In genomic region chr7:136294445-136294844, GRCm38 (mm10) we compare ENCODE assay signal across 11 mouse cellular contexts.
DNase-seq lines count a peak whose midpoint lies in the region; ATAC-seq and TF ChIP-seq lines count a peak whose summit lies in the region.
"Had no signal": no experiment of that assay in that cellular context is flagged by ENCODE, and none has a peak within 500 bp of the region (broad histone marks: within the 10 kb centered on the region; RNA-seq: fewer than 3 reads in every experiment).

No protein-coding gene starts in this region.

- no peak for DNase-seq in cerebellum, adult 2 months
- DNase-seq in cerebellum, adult 18-20 months = no peak
- DNase-seq in liver, adult 2 months (ENCODE audit: extremely low read depth, low read depth, low spot score) = peak; percentile 16
- no peak for DNase-seq in right cerebral cortex, postnatal 36 days (ENCODE audit: low spot score in 2 of 2)
- no peak for DNase-seq in cerebellum, adult 11-12 months

- 54% methylated on average over 4 of the region's 4 CpGs for WGBS in cerebellum, adult 2 months
- 44% methylated on average over 4 of the region's 4 CpGs for WGBS in liver, adult 2 months
- 23% methylated on average over 4 of the region's 4 CpGs for WGBS in liver, embryonic 12.5 days (ENCODE audit: insufficient replicate concordance)

- no peak for TF ChIP-seq POLR2A in cerebellum, adult 2 months (IDR thresholded peaks at IDR 0.05; ENCODE audit: borderline replicate concordance, insufficient read depth, low read length)
- TF ChIP-seq POLR2A in liver, adult 2 months (IDR thresholded peaks at IDR 0.05; ENCODE audit: extremely low read depth, insufficient read depth, low read length) = no peak

- no peak overlapping the region for H3K4me2 ChIP-seq in liver, embryonic 12.5 days
- H3K4me2 ChIP-seq: embryonic facial prominence, embryonic 12.5 days; hindbrain, embryonic 15.5 days; lung, embryonic 15.5 days had no signal

- ATAC-seq in liver, embryonic 12.5 days = no peak
- peak; percentile 78; the same call in 1 of the 2 replicates for ATAC-seq in common myeloid progenitor, adult 5-6 weeks (replicated peaks; ENCODE audit: low read depth, poor library complexity, severe bottlenecking)
- ATAC-seq in megakaryocyte progenitor cell, adult 5-6 weeks (replicated peaks; ENCODE audit: poor library complexity) = peak; percentile 83

- no peaks in the 10 kb centered on the region for H3K36me3 ChIP-seq in liver, adult 2 months (ENCODE audit: control insufficient read depth, insufficient read depth, low read length)
- no peaks in the 10 kb centered on the region for H3K36me3 ChIP-seq in liver, embryonic 12.5 days
- H3K36me3 ChIP-seq: embryonic facial prominence, embryonic 12.5 days; hindbrain, embryonic 15.5 days; lung, embryonic 15.5 days had no signal

- no peaks in the 10 kb centered on the region for H3K4me1 ChIP-seq in cerebellum, adult 2 months (ENCODE audit: control insufficient read depth, insufficient read depth, low read length)
- no peaks in the 10 kb centered on the region for H3K4me1 ChIP-seq in liver, adult 2 months (ENCODE audit: control insufficient read depth, insufficient read depth, low read length)
- H3K4me1 ChIP-seq in liver, embryonic 12.5 days = no peaks in the 10 kb centered on the region
- H3K4me1 ChIP-seq: embryonic facial prominence, embryonic 12.5 days; hindbrain, embryonic 15.5 days; lung, embryonic 15.5 days had no signal

- no peaks in the 10 kb centered on the region for H3K9me3 ChIP-seq in liver, embryonic 12.5 days (replicated peaks)
- H3K9me3 ChIP-seq: embryonic facial prominence, embryonic 12.5 days; hindbrain, embryonic 15.5 days; lung, embryonic 15.5 days had no signal

- no peak overlapping the region for H3K4me3 ChIP-seq in cerebellum, adult 2 months (replicated peaks; ENCODE audit: insufficient read depth, low read depth, low read length)
- H3K4me3 ChIP-seq in liver, adult 2 months (ENCODE audit: insufficient read depth, low read depth, low read length) = no peak overlapping the region
- no peak overlapping the region for H3K4me3 ChIP-seq in liver, embryonic 12.5 days
- H3K4me3 ChIP-seq: embryonic facial prominence, embryonic 12.5 days; hindbrain, embryonic 15.5 days; lung, embryonic 15.5 days had no signal

- no peak overlapping the region for H3K9ac ChIP-seq in liver, adult 2 months (ENCODE audit: low read depth, low read length)
- H3K9ac ChIP-seq in liver, embryonic 12.5 days = no peak overlapping the region
- H3K9ac ChIP-seq: embryonic facial prominence, embryonic 12.5 days; hindbrain, embryonic 15.5 days; lung, embryonic 15.5 days had no signal

- H3K79me2 ChIP-seq in liver, adult 2 months (ENCODE audit: control insufficient read depth, insufficient read depth, low read length) = no peaks in the 10 kb centered on the region

- H3K27ac ChIP-seq in cerebellum, adult 2 months (ENCODE audit: insufficient read depth, low read length) = no peak overlapping the region
- no peak overlapping the region for H3K27ac ChIP-seq in liver, adult 2 months (replicated peaks; ENCODE audit: insufficient read depth, low read depth, low read length)
- H3K27ac ChIP-seq in liver, embryonic 12.5 days = no peak overlapping the region
- H3K27ac ChIP-seq: embryonic facial prominence, embryonic 12.5 days; hindbrain, embryonic 15.5 days; lung, embryonic 15.5 days had no signal

- 0 out of 2 replicates have a peak, but pooled peaks have one; percentile 16 for TF ChIP-seq CTCF in cerebellum, adult 2 months (IDR thresholded peaks at IDR 0.05; ENCODE audit: borderline replicate concordance, insufficient read depth, low read depth, low read length)
- peak; percentile 71 for TF ChIP-seq CTCF in liver, adult 2 months (IDR thresholded peaks at IDR 0.05; ENCODE audit: low read depth, low read length)

- H3K27me3 ChIP-seq in cerebellum, adult 2 months (ENCODE audit: control insufficient read depth, insufficient read depth, low read length) = no peaks in the 10 kb centered on the region
- H3K27me3 ChIP-seq in liver, adult 2 months (ENCODE audit: control insufficient read depth, insufficient read depth, low read length) = no peaks in the 10 kb centered on the region
- H3K27me3 ChIP-seq in liver, embryonic 12.5 days (replicated peaks) = no peaks in the 10 kb centered on the region
- H3K27me3 ChIP-seq: embryonic facial prominence, embryonic 12.5 days; hindbrain, embryonic 15.5 days; lung, embryonic 15.5 days had no signal
